Mouse (Mus musculus) lung, adult 2 months (tissue): Measurements from ENCODE around the gene Ptprm. TPM values are rescaled to one million over a fixed set of nuclear protein-coding genes. Genes with fewer than 3 reads are reported as not detected.

Experiments
- DNase-seq: peaks from one replicate; pipeline ENCODE4 v3.0.0; 2022
- H3K4me1 ChIP-seq: fragments of 200-500 bp; 2 replicates; pipeline ENCODE4 v1.6.1; 2011; ENCODE audit warnings: low read length; ENCODE audit not compliant: control insufficient read depth, insufficient read depth
- H3K4me3 ChIP-seq: fragments of 200-500 bp; replicated peaks from 2 replicates; pipeline ENCODE3; 2011; ENCODE audit warnings: low read depth, mild to moderate bottlenecking, control low read depth, low read length; ENCODE audit errors: extremely low read depth
- CTCF ChIP-seq: fragments of 200-500 bp; IDR thresholded peaks from 2 replicates; pipeline ENCODE4 v1.5.1; 2011; ENCODE audit warnings: mild to moderate bottlenecking, low read length, control low read depth; ENCODE audit not compliant: insufficient read depth
- POLR2A ChIP-seq: fragments of 200-500 bp; IDR thresholded peaks from 2 replicates; pipeline ENCODE4 v1.6.1; 2011; ENCODE audit warnings: low read depth, mild to moderate bottlenecking, control low read depth, low read length, borderline replicate concordance; ENCODE audit errors: extremely low read depth
- WGBS: fragments of 180-500 bp; shearing (Covaris S2); methylation state at CpG from one replicate; pipeline ENCODE4 v1.1.7; 2018; 5-methylcytosine and 5-hydroxymethylcytosine counted together
- polyA plus RNA-seq: library from polyadenylated mRNA; depleted of rRNA; stranded (reverse); fragments of >200 nt; gene quantifications from 2 replicates; pipeline ENCODE4 v1.2.3, GENCODE M21; 2012

The Ptprm gene
- polyA plus RNA-seq, 1 experiment: 69.9 TPM

- Histone ChIP-seq H3K4me1 (0 out of 2 replicates have a peak, but pooled peaks cover 2% of the 10 kb centered on the region), H3K4me3 (no peak overlapping the region)
- TF ChIP-seq POLR2A: no peak
- no peak for TF ChIP-seq CTCF
- 72% methylated on average over 12 of the region's 12 CpGs for WGBS
- no peak for DNase-seq
Observed at GRCm38 (mm10) chr17:67242774-67243495, 111.3 kb downstream of the Ptprm start.

- Histone ChIP-seq H3K4me3 (no peak overlapping the region), H3K4me1 (0 out of 2 replicates have a peak, but pooled peaks cover 2% of the 10 kb centered on the region)
- no peak for DNase-seq
- TF ChIP-seq CTCF (no peak), POLR2A (no peak)
- 62% methylated on average over 10 of the region's 10 CpGs for WGBS
Observed at GRCm38 (mm10) chr17:67241951-67242773, 112.1 kb downstream of the Ptprm start.

- no peak for DNase-seq
- Histone ChIP-seq H3K4me1 (0 out of 2 replicates have a peak, but pooled peaks cover 2% of the 10 kb centered on the region), H3K4me3 (no peak overlapping the region)
- 89% methylated on average over 7 of the region's 7 CpGs for WGBS
- no peak for TF ChIP-seq CTCF
- no peak for TF ChIP-seq POLR2A
Observed at GRCm38 (mm10) chr17:67238866-67239265, 115.4 kb downstream of the Ptprm start.

GRCm38 (mm10) chr17:67237407-67237806 is 116.8 kb downstream of the Ptprm start:
- no peak overlapping the region for H3K4me3 ChIP-seq
- no peak for DNase-seq
- WGBS: 72% methylated on average over 10 of the region's 10 CpGs
- TF ChIP-seq POLR2A: no peak
- H3K4me1 ChIP-seq: peaks cover 2% of the 10 kb centered on the region; the same call in 1 of the 2 replicates

- 51% methylated on average over 9 of the region's 9 CpGs for WGBS
Observed at GRCm38 (mm10) chr17:67233063-67233462, 121.2 kb downstream of the Ptprm start.

GRCm38 (mm10) chr17:67226991-67227390 is 127.3 kb downstream of the Ptprm start:
- DNase-seq: no peak
- WGBS: 55% methylated on average over 5 of the region's 5 CpGs
- H3K4me3 ChIP-seq: no peak overlapping the region
- H3K4me1 ChIP-seq: peaks cover 7% of the 10 kb centered on the region
- TF ChIP-seq CTCF (no peak), POLR2A (no peak)

More at GRCm38 (mm10) chr17:67233063-67233462, 121.2 kb downstream of the Ptprm start:
- Histone ChIP-seq H3K4me3 (no peak overlapping the region), H3K4me1 (peaks cover 2% of the 10 kb centered on the region; the same call in 1 of the 2 replicates)
- no peak for DNase-seq
- no peak for TF ChIP-seq CTCF

- no peak overlapping the region for H3K4me3 ChIP-seq
- no peak for TF ChIP-seq CTCF
- TF ChIP-seq POLR2A: no peak
- WGBS: 84% methylated on average over 1 of the region's 1 CpGs
- peaks cover 10% of the 10 kb centered on the region for H3K4me1 ChIP-seq
- no peak for DNase-seq
Observed at GRCm38 (mm10) chr17:67215326-67215725, 138.9 kb downstream of the Ptprm start.

GRCm38 (mm10) chr17:67213711-67214110 is 140.5 kb downstream of the Ptprm start:
- no peak for DNase-seq
- H3K4me1 ChIP-seq: peaks cover 10% of the 10 kb centered on the region
- H3K4me3 ChIP-seq: no peak overlapping the region
- TF ChIP-seq CTCF (no peak), POLR2A (no peak)
- 38% methylated on average over 3 of the region's 3 CpGs for WGBS

GRCm38 (mm10) chr17:67209676-67210344 is 144.4 kb downstream of the Ptprm start:
- 35% methylated on average over 8 of the region's 8 CpGs for WGBS
- no peak overlapping the region for H3K4me3 ChIP-seq
- peak; percentile 25 for DNase-seq
- no peak for TF ChIP-seq POLR2A
- TF ChIP-seq CTCF: no peak
- H3K4me1 ChIP-seq: peaks cover 14% of the 10 kb centered on the region
